Mouse (Mus musculus) frontal cortex, adult 2 months (tissue): ENCODE results near the gene Olfr1347. TPM values are rescaled to one million over a fixed set of nuclear protein-coding genes. Genes with fewer than 3 reads are reported as not detected.
"Not testable (repeated sequence)": the region's sequence is repeated elsewhere in the genome, so short reads cannot be mapped to it uniquely, and the experiment has no call there.

Experiments used
- DNase-seq, 2 experiments: peaks; one replicate each; pipeline ENCODE4 v3.0.0; 2022; ENCODE audit warnings: low spot score in 1 of 2; ENCODE audit errors: extremely low spot score in 1 of 2
- polyA plus RNA-seq: library from polyadenylated mRNA; depleted of rRNA; stranded (reverse); fragments of >200 nt; gene quantifications from 2 replicates; pipeline ENCODE4 v1.2.3, GENCODE M21; 2012; rRNA removed

The Olfr1347 gene
- not detected in 2 replicates for polyA plus RNA-seq

DNA sequence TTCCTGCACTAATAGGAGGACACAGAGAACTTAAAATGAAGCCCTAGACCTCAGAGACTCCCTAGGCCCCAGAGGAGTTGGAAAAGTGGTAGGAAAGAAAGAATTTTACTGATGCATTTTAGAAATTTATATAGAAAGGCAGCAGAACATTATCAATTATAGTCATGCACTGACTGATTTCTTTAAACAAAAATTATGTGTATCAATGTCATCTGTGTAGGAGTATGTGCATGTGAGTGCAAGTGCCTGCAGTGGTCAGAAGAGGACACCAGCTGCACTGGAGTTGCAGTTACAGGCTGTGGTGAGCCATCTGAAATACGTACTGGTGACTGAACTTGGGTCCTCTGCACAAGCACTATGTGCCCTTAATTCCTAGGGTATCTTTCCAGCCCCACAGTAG, at the start of gene Olfr1347:
Gene Olfr1347, minus strand, starts transcription at position 101 of the 400 bp plus-strand sequence.
- no peak for DNase-seq

GRCm38 (mm10) chr7:6526141-6526540, 26.6 kb upstream of the Olfr1347 start:
- peak in 1 of 2 experiments; percentile 4 for DNase-seq

DNA sequence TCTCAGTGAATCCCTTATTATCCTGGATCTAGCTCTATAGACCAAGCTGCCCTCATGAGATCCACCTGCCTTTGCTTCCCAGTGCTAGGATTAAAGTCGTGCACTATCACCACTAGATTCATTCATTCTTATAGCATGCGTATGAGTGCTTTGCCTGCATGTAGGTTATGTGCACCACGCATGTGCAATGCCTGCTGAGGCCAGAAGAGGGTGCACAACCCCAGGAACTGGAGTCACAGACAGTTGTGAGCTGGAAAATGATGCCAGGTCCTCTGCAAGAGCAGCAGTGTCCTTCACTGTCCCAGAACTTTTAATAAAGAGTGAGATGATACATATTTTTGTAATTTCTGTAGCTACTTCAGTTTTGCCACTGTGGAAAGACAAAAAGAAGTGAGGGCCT, 25.4 kb upstream of the Olfr1347 start:
- DNase-seq: no peak

DNA sequence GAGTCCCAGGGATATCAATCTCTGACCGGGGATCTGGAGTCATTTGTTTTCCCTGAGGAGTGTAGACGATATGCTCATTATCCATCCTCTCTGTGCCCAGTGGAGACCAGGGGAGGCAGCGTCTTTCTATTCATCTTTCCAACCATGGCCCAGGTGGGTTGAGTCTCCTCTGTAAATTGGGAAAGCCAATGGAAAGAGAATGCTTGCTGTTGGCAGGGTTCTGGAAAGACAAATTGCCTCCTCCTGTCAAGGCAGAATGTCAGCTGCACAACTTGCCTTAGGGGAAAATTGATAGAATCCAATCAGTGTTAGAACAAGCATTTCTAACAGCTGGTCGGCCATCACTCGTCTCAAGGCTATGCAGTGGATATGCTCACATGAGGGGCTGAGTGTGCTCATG, 23.3 kb upstream of the Olfr1347 start, which contains the start of gene Olfr1349:
Gene Olfr1349, minus strand, starts transcription at position 101 of the 400 bp plus-strand sequence.
- no peak for DNase-seq

DNA sequence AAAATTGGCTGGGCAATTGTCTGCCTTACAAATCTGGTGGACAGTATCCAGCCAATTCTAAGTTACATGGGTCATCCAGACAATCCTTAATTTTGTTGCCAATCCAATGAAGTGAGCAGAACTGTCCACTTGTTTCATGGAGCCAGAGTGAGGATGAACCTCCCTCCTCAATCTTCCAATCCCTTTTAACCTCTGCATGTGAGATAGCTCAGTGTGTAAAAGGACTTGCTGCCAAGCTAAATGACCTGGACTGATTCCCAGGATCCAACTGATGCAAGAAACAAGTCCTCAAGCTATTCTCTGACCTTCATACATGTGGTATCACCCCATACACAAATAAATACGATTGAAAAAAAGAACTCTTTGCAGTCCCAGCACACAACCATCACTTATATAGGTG, 22.1 kb upstream of the Olfr1347 start:
- DNase-seq: no peak

GRCm38 (mm10) chr7:6508648-6509047, 9.1 kb upstream of the Olfr1347 start, which contains the start of gene Olfr1348:
Olfr1348 (minus strand) TSS chr7:6508748.
- no peak for DNase-seq

- DNase-seq: no peak
These were observed 12.7 kb downstream of the Olfr1347 start, which contains the start of gene Olfr5 for GRCm38 (mm10) chr7:6486841-6487240. Olfr5 (minus strand) TSS chr7:6486941.

GRCm38 (mm10) chr7:6477633-6478032, 21.9 kb downstream of the Olfr1347 start:
- not testable (repeated sequence) for DNase-seq

- DNase-seq: no peak
These were observed 32.6 kb downstream of the Olfr1347 start, which contains the start of gene Olfr1346 for GRCm38 (mm10) chr7:6466951-6467350. Olfr1346 (plus strand) TSS chr7:6467101.

GRCm38 (mm10) chr7:6456399-6456798, 43.2 kb downstream of the Olfr1347 start:
- no peak for DNase-seq

GRCm38 (mm10) chr7:6455868-6456267, 43.7 kb downstream of the Olfr1347 start, which contains the start of gene Olfr1336:
Olfr1336 (plus strand) TSS chr7:6456168.
- no peak for DNase-seq

- DNase-seq: no peak
These were observed 51.8 kb downstream of the Olfr1347 start for GRCm38 (mm10) chr7:6447771-6448170.

DNA sequence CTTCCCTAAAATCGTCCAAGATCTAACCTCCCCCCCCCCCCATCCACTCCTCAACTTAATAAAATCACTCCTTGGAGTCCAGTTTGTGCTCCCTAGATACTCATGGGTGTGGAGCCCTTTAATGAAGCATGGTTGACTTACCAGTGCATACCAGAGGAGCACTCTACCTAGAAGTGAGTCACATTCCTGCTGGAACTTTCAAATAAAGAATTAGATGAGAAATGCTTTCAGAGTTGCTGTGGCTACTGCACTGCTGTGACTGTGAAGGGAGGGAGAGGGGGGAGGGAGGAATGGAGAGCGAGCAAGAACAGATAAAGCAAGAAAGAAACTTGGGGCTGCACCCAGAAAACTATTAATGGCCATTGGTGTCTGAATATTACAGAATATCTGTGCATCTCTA, 58.4 kb downstream of the Olfr1347 start:
- DNase-seq: no peak

DNA sequence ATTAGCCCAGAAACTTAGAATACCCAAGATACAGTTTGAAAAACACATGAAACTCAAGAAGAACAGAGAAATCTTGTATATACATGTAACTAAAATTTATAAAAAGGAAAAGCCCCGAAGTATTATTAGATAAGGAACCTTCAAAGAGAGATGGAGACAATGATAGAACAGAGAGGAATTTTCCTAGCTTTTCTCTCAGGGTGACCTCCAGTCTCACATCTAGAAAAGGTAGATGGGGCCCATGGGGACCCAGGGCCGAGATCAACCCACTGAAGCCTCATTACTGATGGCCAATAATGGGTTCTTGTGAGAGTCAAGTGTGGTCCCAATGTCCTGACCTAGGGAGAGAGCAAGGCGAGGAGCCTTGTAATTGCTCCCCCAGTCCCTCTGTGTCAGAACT, 61.2 kb downstream of the Olfr1347 start, which contains the start of gene Olfr1344:
Gene Olfr1344, plus strand, starts transcription at position 301 of the 400 bp plus-strand sequence.
- no peak for DNase-seq

Other genes starting within 250 kb of the Olfr1347 start
- not detected in 2 replicates for gene Epp13, start 247.0 kb downstream of the Olfr1347 start, polyA plus RNA-seq
- gene Zfp667, start 213.2 kb downstream of the Olfr1347 start, polyA plus RNA-seq: 7.3 and 7.6 TPM in 2 replicates
- gene Zfp583, start 168.5 kb downstream of the Olfr1347 start, polyA plus RNA-seq: 6.8 and 8.1 TPM in 2 replicates
- gene Gm3854, start 156.0 kb downstream of the Olfr1347 start, polyA plus RNA-seq: 4.0 and 5.0 TPM in 2 replicates
- 2.6 and 3.3 TPM in 2 replicates for gene Zfp78, start 136.5 kb downstream of the Olfr1347 start, polyA plus RNA-seq
- gene Zfp28, start 116.5 kb downstream of the Olfr1347 start, polyA plus RNA-seq: 9.7 and 13.7 TPM in 2 replicates
- gene Smim17, start 101.0 kb downstream of the Olfr1347 start, polyA plus RNA-seq: 7.0 and 8.9 TPM in 2 replicates
- gene Gm20715, start 89.5 kb downstream of the Olfr1347 start, polyA plus RNA-seq: 0.21 and 0.24 TPM in 2 replicates
- gene Olfr1344, start 61.1 kb downstream of the Olfr1347 start, polyA plus RNA-seq: 3.4 TPM in 2 replicates
- gene Olfr1336, start 43.6 kb downstream of the Olfr1347 start, polyA plus RNA-seq: 0.02 TPM in 1 of 2 replicates, not detected in the other
- not detected in 2 replicates for gene Olfr1346, start 32.7 kb downstream of the Olfr1347 start, polyA plus RNA-seq
- not detected in 2 replicates for gene Olfr5, start 12.8 kb downstream of the Olfr1347 start, polyA plus RNA-seq
- not detected in 2 replicates for gene Olfr1348, start 9.0 kb upstream of the Olfr1347 start, polyA plus RNA-seq
- 0.08 TPM in 1 of 2 replicates, not detected in the other for gene Olfr1349, start 23.2 kb upstream of the Olfr1347 start, polyA plus RNA-seq
- not detected in 2 replicates for gene Olfr1350, start 65.1 kb upstream of the Olfr1347 start, polyA plus RNA-seq
- gene Zim1, start 196.7 kb upstream of the Olfr1347 start, polyA plus RNA-seq: 2.6 and 3.0 TPM in 2 replicates
- gene Peg3, start 230.7 kb upstream of the Olfr1347 start, polyA plus RNA-seq: 106 and 111 TPM in 2 replicates
- gene Usp29, start 230.8 kb upstream of the Olfr1347 start, polyA plus RNA-seq: 15.0 and 15.7 TPM in 2 replicates